ENCODE assay signal across 8 mouse cellular contexts in genomic region chrX:164027607-164028289, GRCm38 (mm10). TPM values are rescaled to one million over a fixed set of nuclear protein-coding genes. Genes with fewer than 3 reads are reported as not detected.
DNase-seq lines count a peak whose midpoint lies in the region; ATAC-seq lines count a peak whose summit lies in the region.

Gene Car5b (minus strand): TSS chrX:164027997.

- ATAC-seq in megakaryocyte, adult 5-6 weeks (ENCODE audit: poor library complexity, severe bottlenecking), result peak; percentile 100

- DNase-seq in adrenal gland, adult (ENCODE audit: inconsistent age in 2 of 2, low spot score in 1 of 2), result peak; percentile 92 to 95
- peak; percentile 94 for DNase-seq in embryo, embryonic 10.5 days (ENCODE audit: low spot score)
- peak; percentile 79 for DNase-seq in gastrocnemius, postnatal 10 days
- peak; percentile 28 for DNase-seq in hindlimb bud, embryonic 11.5 days (ENCODE audit: extremely low spot score, low read depth, low spot score)
- DNase-seq in left cerebral cortex, adult 8-10 months (ENCODE audit: low spot score in 2 of 2), result peak; percentile 19 to 73
- DNase-seq in right cerebral cortex, adult 2 months (ENCODE audit: low spot score in 2 of 2), result peak; percentile 34 to 44
- DNase-seq in urinary bladder, postnatal 10 days (ENCODE audit: low spot score), result peak; percentile 28

RNA-seq across cellular contexts. Expression of gene Car5b, which starts in this region (rescaled TPM):
- 1 to 10 TPM; 1.4 to 1.7 TPM for total RNA-seq in gastrocnemius, postnatal 10 days (2021)
- total RNA-seq in left cerebral cortex, adult 8-10 months (2022), result 1 to 10 TPM; 2.6 to 3.7 (median 3.0) TPM
- total RNA-seq in megakaryocyte, adult 5-6 weeks (2015), result 0.66 and 1.5 TPM in 2 replicates
- 0.15 and 0.81 TPM in 2 replicates for total RNA-seq in megakaryocyte, adult 5-6 weeks (2017)

Comparison
In these comparisons a context has a peak if more than half of its experiments do, and no peak if none do; other contexts are left out.
1. Peak in every context shown above with its lines: DNase-seq and ATAC-seq.
2. DNase-seq: peak in every context shown above with its lines; median percentile 94 in embryo, embryonic 10.5 days; 94 in adrenal gland, adult; 79 in gastrocnemius, postnatal 10 days; 46 in left cerebral cortex, adult 8-10 months; 39 in right cerebral cortex, adult 2 months; 28 in hindlimb bud, embryonic 11.5 days; 28 in urinary bladder, postnatal 10 days.